Mouse (Mus musculus) thymus, adult 2 months (tissue): Measurements from ENCODE around the gene Stk25.

Experiments used
- CTCF ChIP-seq: fragments of 200-500 bp; IDR thresholded peaks from 2 replicates; pipeline ENCODE4 v1.5.1; 2012; ENCODE audit warnings: mild to moderate bottlenecking, control low read depth, low read length, moderate library complexity, borderline replicate concordance; ENCODE audit not compliant: control insufficient read depth, poor library complexity, insufficient read depth; ENCODE audit errors: extremely low read depth
- POLR2A ChIP-seq: fragments of 200-500 bp; IDR thresholded peaks from 2 replicates; pipeline ENCODE4 v1.6.1; 2012; ENCODE audit warnings: mild to moderate bottlenecking, low read length, control low read depth, moderate library complexity; ENCODE audit not compliant: control insufficient read depth, poor library complexity, insufficient read depth; ENCODE audit errors: extremely low read depth

DNA sequence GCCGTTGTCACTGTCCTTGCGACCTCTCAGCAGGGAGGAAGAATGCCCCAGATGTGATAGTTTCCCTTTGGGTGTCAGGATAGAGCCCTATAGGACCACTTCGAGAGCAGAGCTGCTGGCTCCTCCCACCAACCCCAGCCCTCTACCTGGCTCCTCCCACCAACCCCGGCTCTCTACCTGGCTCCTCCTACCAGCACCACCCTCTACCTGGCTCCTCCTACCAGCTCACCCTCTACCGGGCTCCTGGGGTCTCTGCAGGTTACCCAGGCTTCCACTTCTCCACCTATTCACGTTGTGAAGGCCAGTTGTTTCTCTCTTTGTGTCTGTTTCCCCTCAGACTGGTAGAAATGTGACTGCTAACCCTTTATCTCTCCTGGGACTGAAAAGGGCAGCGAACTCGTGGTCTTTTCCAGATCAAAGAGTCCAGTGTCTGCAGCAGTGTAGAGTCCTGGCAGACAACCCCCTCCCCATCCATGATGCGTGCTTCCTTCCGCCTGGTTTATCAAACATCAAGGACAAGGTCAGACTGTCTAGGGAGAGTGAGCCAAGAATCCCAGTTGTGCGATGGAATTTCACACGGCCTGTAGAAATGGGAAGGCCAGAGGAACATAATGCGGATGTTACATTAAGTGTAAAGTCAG is 9.4 kb upstream of the Stk25 start:
- no peak for TF ChIP-seq CTCF
- TF ChIP-seq POLR2A: no peak
